Mouse (Mus musculus): ENCODE data around the gene Irs3. TPM values are rescaled to one million over a fixed set of nuclear protein-coding genes. Genes with fewer than 3 reads are reported as not detected.

Irs3 gene
- total RNA-seq, 4 experiments from 2014 or later, result 0.30 to 0.94 (median 0.56) TPM

- DNase-seq (ENCODE audit: low spot score), result peak; percentile 83
Measured at GRCm38 (mm10) chr5:137656977-137657376, 11.5 kb upstream of the Irs3 start.

- no peak for DNase-seq (ENCODE audit: low spot score)
Measured at GRCm38 (mm10) chr5:137654746-137655145, 9.2 kb upstream of the Irs3 start.

DNA sequence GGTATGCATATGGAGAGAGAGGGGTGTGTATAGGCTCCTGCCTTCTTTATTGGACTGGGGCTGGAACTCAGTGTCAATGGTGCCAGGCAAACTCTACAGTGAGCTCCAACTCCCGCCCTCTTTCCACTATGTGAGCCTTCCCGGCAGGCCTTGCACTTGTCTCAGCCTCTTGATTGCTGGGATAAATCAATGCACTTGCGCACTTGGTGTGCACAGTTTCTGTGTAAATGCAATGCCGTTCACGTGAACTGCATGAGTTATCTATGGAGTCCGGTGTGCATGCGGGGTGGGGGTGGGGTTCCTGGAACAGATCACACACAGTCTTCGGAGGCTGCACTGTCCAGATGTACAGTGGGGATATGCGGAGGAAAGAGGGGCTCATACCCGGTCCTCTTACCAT, 7.9 kb upstream of the Irs3 start:
- no peak for DNase-seq (ENCODE audit: low spot score)

DNA sequence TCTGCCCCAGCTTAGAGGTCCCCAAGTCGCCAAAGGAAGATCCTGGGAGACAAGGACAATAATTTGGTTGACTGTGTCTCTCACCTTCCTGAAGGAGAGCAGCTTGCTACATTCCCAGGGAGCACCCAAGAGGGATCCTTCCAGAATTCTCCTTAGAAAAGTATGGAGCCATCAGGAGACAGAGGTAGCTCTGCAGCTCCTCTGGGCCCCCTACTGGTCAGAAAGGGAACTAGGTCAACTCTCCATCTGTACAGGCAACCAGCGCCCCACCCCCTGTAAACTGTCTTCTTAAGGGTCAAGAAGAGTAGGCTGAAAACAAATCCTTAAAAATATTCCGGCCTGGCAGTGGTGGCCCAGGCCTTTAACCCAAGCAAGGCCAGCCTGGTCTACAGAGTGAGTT, 7.0 kb upstream of the Irs3 start:
- DNase-seq (ENCODE audit: low spot score), result peak; percentile 78

DNA sequence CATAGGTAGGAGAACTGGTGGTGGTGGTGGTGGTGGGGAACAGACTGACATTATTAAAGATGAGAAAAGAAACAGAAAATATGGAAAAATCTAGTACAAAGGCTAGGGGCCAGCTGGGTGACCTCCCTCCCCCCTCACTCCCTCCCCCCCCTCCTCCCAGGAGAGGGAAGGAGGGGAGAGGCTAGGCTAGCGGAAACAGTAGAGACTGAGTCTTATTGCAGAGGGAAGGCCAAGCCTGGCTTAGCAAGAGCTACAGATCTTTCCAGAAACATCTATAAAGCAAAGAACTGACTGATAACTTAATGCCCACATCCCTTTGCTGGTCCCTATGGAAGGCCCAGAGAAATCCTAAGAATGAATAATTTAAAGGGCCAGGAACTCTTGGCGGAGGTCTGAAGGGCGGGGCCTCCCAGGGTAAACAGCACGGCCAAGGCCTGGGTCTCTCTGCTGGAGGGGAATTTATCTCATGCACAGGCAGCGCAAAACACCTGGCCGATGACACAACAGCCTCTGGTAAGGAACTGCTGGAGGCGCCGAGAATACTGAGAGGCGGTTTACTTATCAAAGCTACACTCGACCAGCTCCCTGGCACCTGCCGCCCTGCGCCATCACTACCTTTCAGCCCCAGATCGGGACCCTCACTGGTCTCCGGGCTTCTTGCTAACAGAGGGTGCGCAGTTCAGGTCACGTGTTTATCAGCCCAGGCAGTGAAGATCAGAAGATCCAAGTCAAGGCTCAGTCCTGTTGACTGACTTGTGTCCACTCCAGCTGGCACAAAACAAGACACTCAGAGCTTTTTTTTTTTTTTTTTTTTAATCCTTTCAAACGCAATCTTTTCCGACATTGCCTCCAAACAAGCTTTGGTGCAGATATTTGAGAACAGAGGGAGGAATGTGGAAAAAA, 4.4 kb upstream of the Irs3 start:
- no peak for DNase-seq (ENCODE audit: low spot score)

DNA sequence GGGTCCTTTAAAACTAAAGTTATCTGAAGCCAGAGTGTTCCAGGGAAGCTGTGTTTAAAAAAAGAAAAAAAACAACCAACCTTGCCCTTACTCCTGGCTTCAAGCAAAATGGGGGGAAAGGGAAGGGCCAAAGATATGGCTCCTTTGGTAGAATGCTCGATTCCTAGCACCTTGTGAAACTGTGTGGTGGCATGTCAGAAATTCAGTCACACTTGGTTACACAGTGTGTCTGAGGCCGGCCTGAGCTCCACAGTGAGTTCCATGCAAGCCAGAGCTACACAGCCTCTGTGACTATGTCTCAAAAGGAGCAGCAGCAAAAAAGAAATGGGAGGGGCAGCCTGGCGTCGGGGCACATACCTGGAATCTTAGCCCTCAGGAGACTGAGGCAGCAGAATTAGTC, 3.7 kb upstream of the Irs3 start:
- no peak for DNase-seq (ENCODE audit: low spot score)

DNA sequence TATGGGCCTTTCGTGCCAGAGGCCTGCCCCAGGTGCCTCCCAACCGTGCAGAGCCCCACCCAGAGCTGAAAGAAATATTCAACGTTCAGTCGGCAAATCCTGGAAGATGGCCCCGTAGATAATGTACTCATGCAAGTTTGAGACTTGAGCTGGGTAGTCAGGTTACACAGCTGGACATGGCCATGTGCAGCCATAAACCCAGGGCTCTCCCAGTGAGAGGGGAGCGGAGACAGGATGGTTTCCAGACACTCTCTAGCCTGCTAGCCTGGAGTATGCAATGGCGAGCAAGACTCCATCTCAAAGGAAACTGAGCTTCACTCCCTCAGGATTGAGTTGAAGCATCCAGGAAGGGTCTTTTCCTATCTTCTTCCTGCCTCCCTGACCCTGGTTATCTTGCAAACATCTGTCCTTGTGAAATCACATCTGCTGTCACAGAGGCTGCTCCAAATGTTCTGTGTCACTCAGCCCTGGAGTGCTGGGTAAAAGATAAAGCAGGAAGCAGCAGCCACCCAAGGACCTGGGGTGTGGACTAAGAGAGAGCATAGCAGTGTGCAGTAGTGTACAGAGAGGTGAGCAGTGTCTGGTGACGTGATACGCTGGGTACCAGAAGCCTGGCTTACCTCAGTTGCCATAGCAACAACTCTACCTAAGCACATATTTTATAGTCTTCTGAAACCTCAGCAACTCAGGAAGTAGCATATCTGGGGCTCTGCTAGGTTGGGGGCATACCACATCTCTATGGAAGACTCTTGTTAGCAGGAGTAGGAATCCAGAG, 2.5 kb upstream of the Irs3 start:
- no peak for DNase-seq (ENCODE audit: low spot score)

DNA sequence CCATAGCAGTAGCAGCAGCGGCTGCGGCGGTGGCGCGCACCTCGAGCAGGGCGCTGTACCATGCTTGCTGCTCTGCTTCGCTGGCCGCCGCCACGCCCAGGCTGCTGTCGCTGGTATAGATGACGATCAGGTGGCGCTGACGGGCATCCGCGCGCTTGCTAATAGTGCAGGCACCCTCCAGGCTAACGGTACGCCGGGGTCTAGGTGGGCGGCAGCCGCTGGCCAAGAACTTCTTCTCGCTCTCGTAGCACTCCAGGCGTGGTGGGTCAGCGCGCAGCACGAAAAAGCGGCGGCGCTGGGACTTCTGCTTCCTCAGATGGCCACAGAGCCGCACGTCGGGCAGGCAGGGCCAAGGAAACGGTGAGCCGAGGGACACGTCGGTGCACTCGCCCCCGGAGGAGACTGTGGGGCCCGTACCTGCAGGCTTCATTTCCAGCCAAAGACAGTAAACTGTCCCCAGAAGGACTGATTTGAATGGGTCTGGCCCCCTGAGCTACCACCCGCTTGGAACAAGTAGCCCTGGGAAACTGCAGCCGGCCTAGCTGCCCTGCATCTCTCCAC, 343 bp downstream of the Irs3 start:
- DNase-seq (ENCODE audit: low spot score), result no peak

DNA sequence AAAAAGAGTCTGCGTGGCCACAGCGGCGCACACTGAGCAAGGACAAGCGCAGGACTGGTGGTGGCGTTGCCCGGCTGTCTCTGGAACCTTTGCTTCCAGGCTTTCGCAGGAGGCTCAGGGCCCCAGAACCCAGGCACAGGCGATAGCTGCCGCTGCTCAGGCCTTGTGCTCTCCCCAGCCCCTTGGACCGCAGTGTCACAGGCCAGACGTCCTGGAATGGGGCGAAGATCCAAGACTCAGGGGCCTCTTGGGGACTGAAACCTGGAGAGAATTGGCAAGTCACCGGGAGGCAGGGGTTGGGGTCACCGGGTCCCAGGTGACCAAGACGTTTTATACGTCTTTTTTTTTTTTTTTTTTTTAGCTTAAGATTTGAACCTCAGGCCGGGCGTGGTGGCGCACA, 1.0 kb downstream of the Irs3 start:
- no peak for DNase-seq (ENCODE audit: low spot score)

DNA sequence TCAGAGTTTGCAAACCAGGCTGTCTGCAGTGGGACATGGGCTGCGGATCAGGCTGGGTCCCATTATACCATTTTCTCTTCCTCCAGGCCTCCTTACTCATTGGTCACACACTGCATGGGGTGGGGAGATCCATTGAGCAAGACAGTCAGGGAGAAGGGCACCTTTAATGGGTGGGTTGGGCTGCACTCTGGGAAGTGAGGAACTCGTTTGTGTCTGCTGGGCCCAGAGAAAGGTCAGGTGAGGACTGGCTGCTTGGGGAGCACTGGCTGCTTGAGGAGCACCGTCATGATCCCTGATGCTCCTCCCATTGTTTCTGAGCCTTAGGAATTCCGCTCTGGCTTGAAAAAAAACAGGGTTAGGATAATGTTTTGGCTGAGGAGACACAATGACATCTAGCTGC, 2.6 kb downstream of the Irs3 start:
- DNase-seq (ENCODE audit: low spot score), result no peak

DNA sequence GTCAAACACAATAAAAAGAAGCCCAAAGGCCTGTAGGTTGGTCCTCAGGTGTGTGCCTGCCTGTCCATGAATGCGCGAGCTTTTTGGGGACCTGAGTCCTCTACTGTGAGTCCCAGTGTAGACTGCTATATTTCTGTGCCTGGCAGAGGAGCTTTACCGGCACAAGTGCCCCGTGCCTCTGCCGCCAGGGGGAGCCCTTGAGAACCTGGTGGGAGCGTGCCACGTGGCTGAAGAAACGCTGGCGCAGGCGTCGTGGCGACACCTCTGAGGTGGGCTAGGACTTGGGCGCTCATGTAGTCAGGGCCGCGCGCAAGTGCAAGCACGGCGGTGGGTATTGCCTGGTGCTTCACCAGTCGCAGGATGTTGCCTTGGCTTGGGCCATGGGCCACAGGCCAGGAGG, 4.5 kb downstream of the Irs3 start, which contains the start of gene Sap25:
Sap25 (plus strand) TSS at position 281 of the 400 bp plus-strand sequence.
- DNase-seq (ENCODE audit: low spot score), result no peak

- no peak for DNase-seq (ENCODE audit: low spot score)
Measured at GRCm38 (mm10) chr5:137639472-137639871, 6.0 kb downstream of the Irs3 start.

- DNase-seq (ENCODE audit: low spot score), result no peak
Measured at GRCm38 (mm10) chr5:137633397-137634084, 12.0 kb downstream of the Irs3 start.

DNA sequence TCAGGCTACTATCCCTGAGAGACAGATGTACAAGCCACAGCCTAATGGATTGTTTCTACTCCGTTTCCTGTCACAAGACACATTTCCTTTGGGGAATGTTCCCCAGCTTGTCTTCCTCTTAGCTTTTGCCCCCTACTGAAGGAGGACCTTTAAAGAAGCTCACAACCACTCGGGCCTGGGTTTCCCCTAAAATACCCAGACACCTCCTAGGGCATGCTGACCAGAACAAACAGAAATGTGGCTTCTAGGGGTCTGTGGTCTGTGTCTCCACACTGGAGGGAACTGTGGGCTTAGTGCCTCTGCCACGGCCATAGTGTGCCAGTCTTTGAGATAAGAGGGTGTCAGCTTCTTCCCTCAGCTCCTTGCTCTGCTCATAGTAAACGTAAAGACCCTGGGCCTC, 13.9 kb downstream of the Irs3 start:
- peak; percentile 30 for DNase-seq (ENCODE audit: low spot score)

DNA sequence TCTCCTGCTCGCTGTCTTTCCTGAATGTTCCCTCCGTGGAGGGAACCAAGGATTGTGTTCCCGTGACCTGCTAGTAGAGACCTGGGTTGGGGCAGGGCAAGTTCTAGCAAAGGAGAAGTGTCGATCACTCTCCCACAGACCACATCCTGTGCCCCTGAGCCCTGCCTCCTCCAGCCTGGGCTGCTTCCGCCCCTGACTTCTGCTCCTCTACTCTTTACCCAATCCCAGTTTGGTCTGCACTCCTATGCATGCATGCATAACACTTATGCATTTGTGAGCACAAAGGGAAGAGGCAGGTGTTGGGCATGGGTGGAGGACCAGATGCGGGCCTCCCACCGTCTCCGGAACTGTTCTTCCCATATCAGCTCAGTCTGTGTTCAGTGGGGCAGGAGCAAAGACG, 14.3 kb downstream of the Irs3 start:
- peak; percentile 47 for DNase-seq (ENCODE audit: low spot score)

GRCm38 (mm10) chr5:137630602-137631001, 14.9 kb downstream of the Irs3 start:
- DNase-seq (ENCODE audit: low spot score), result peak; percentile 73

DNA sequence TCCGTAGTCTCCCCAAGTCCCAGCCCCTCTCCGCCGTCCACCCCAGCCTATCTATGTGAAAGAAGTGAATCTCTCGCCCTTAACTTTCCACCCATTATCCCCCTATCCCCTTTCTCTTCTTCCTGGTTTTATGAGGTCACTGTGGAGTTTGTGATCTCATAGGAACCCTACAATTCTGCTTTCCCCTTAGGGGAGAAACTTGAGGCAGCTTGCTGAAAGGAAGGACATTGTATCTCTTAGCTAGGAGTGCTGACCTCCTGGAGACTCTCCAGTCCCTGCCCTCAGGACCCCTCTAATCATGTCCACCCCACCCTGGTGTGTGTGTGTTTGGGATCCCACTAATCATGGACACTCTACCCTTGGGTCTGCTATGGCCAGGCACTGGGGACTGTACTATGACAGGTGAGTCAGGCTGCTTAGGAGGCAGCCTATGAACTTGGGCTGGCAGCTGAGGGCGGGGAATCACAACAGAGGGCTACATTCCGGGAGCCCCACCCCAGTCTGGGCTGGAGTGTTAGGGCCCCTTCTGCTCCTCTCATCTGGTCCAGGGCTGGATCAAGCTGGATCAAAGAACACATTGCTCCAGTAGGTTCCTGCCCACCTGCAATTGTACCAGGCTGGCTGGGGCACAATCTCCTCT, 15.5 kb downstream of the Irs3 start:
- DNase-seq (ENCODE audit: low spot score), result no peak

DNA sequence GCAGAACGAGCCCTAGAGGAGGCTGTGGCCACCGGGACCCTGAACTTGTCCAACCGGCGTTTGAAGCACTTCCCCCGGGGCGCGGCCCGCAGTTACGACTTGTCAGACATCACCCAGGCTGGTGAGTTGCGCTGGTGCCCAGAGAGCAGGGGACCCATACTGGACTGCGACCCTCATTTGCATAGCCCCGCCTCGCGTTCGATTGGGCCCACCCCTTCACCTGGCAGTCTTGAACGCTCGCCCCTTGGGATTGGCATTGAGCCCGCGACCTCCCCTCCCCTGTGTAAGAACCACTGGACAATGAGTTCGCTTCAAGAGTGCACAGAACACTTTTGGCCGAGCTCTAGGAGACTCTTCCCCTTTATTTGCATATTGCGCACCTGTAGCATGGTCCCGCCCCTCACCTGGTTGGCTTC, 16.2 kb downstream of the Irs3 start:
- DNase-seq (ENCODE audit: low spot score), result no peak

DNA sequence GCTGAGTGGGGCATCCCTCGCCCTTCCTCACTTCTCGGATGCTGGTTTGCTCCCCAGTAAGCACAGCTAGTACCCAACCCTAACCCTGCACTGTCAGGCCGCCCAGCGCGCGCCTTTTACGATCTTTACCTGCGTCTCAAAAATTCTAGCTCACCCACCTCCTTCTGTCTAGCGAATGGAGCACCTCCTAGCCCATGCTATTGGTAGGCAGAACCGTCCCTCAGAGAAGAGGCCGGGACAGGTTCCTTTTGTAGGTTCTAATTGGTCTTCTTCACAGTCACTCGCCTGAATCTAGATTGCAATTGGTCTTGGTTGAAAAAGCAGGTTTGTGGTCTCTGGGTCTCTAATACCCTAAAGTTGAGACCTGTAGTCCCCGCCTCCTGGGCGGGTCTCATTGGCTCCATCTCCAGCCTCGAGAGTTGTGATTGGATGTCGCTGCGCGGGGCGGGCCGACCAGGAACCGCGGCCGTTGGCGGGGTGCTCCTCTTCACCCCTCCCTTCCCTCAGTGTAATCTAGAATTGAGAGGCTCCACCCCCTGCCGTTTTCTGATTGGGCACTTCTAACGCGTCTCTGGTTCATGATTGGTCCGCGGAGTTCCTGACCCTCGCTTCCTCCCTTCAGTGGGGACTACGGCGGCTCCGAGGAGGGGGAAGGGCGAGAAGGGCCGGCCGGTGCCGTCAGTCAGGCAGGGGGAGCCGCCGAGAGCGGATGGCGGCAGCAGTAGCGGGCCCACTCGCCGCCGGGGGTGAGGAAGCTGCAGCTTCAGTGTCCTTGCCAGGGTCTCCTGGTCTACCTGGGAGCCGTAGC, 16.8 kb downstream of the Irs3 start, which contains the start of the genes Fbxo24, Lrch4 and Gm20605:
Fbxo24 (minus strand) TSS at position 505 of the 808 bp plus-strand sequence.
Lrch4 (plus strand) TSS at position 624 of the 808 bp plus-strand sequence.
Gm20605 (plus strand) TSS at position 678 of the 808 bp plus-strand sequence.
- peak; percentile 100 for DNase-seq (ENCODE audit: low spot score)

DNA sequence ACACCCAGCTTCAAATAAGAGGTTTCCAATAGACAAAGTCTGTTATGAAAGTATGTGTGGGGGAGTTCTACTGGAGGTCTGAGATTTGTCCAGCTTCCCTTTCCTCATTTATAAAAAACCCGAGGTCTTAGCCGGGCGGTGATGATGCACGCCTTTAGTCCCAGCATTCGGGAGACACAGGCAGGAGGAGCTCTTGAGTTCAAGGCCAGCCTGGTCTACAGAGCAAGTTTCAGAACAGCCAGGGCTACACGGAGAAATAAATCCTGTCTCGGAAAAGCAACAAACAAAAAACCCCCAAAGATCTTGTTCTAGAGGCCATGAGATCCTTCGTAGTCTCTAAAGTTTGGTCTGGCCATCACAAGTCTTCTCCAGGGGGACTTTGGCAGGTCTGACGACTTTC, 17.5 kb downstream of the Irs3 start:
- DNase-seq (ENCODE audit: low spot score), result no peak

Measured in heart, adult 8-10 months (tissue).